ENCODE assay signal across 17 mouse cellular contexts in genomic region chr10:79672088-79672455, GRCm38 (mm10). TPM values are rescaled to one million over a fixed set of nuclear protein-coding genes. Genes with fewer than 3 reads are reported as not detected.
A peak's percentile ranks its signal among the peaks of the same experiment; 100 is the strongest.
DNase-seq lines count a peak whose midpoint lies in the region; ATAC-seq and TF ChIP-seq lines count a peak whose summit lies in the region.
"Had no signal": no experiment of that assay in that cellular context is flagged by ENCODE, and none has a peak within 500 bp of the region (broad histone marks: within the 10 kb centered on the region; RNA-seq: fewer than 3 reads in every experiment).

No protein-coding gene starts in this region.

- peaks cover 39% of the 10 kb centered on the region for H3K4me1 ChIP-seq in hindbrain, embryonic 10.5 days (replicated peaks)
- peaks cover 6% of the 10 kb centered on the region for H3K4me1 ChIP-seq in hindbrain, embryonic 11.5 days (replicated peaks; ENCODE audit: control insufficient read depth, insufficient read depth, low read length)
- peaks cover 13% of the 10 kb centered on the region for H3K4me1 ChIP-seq in liver, postnatal 0 days (ENCODE audit: insufficient read depth)
- H3K4me1 ChIP-seq in ES-Bruce4 (ENCODE audit: control insufficient read depth, insufficient read depth, low read length) = peaks cover 9% of the 10 kb centered on the region

- H3K4me3 ChIP-seq in hindbrain, embryonic 10.5 days = peak overlapping the region; percentile 16
- H3K4me3 ChIP-seq in hindbrain, embryonic 11.5 days (ENCODE audit: low read depth, low read length) = no peak overlapping the region
- no peak overlapping the region for H3K4me3 ChIP-seq in liver, postnatal 0 days (ENCODE audit: low read depth, low read length)
- peak overlapping the region; percentile 16 for H3K4me3 ChIP-seq in ES-Bruce4 (ENCODE audit: low read depth, low read length)

- H3K9me3 ChIP-seq in hindbrain, embryonic 10.5 days = 0 out of 2 replicates have a peak, but pooled peaks cover 3% of the 10 kb centered on the region
- H3K9me3 ChIP-seq in hindbrain, embryonic 11.5 days (ENCODE audit: control insufficient read depth, low read length) = no peaks in the 10 kb centered on the region
- no peaks in the 10 kb centered on the region for H3K9me3 ChIP-seq in liver, postnatal 0 days (ENCODE audit: low read length)
- H3K9me3 ChIP-seq in ES-Bruce4 (replicated peaks; ENCODE audit: control insufficient read depth, insufficient read depth, low read length, poor library complexity, severe bottlenecking) = no peaks in the 10 kb centered on the region
- H3K9me3 ChIP-seq: G1E; neural tube, embryonic 13.5 days had no signal

- H3K4me2 ChIP-seq in hindbrain, embryonic 11.5 days (replicated peaks; ENCODE audit: low read depth, low read length) = no peak overlapping the region
- no peak overlapping the region for H3K4me2 ChIP-seq in liver, postnatal 0 days (ENCODE audit: low read depth, low read length)

- TF ChIP-seq CTCF in liver, postnatal 0 days (IDR thresholded peaks at IDR 0.05; ENCODE audit: low read depth) = peak; percentile 21; the same call in 1 of the 2 replicates
- TF ChIP-seq CTCF in ES-Bruce4 (IDR thresholded peaks at IDR 0.05; ENCODE audit: low read depth, low read length) = no peak

- H3K27me3 ChIP-seq in hindbrain, embryonic 10.5 days (ENCODE audit: insufficient read depth, poor library complexity, severe bottlenecking) = peaks cover 6% of the 10 kb centered on the region
- no peaks in the 10 kb centered on the region for H3K27me3 ChIP-seq in hindbrain, embryonic 11.5 days (ENCODE audit: control insufficient read depth, insufficient read depth, low read length)
- H3K27me3 ChIP-seq in liver, postnatal 0 days (ENCODE audit: insufficient read depth, low read length) = no peaks in the 10 kb centered on the region
- no peaks in the 10 kb centered on the region for H3K27me3 ChIP-seq in ES-Bruce4 (ENCODE audit: control insufficient read depth, insufficient read depth, low read length, poor library complexity, severe bottlenecking)
- H3K27me3 ChIP-seq: neural tube, embryonic 13.5 days had no signal

- no peak for TF ChIP-seq EP300 in liver, postnatal 0 days (IDR thresholded peaks at IDR 0.05; ENCODE audit: low read depth)
- TF ChIP-seq EP300 in ES-Bruce4 (IDR thresholded peaks at IDR 0.05; ENCODE audit: insufficient read depth, low read depth, low read length) = no peak

- peak overlapping the region; percentile 66 for H3K27ac ChIP-seq in hindbrain, embryonic 10.5 days
- H3K27ac ChIP-seq in hindbrain, embryonic 11.5 days (ENCODE audit: low read depth, low read length) = no peak overlapping the region
- no peak overlapping the region for H3K27ac ChIP-seq in liver, postnatal 0 days (ENCODE audit: low read depth)
- peak overlapping the region; percentile 38 for H3K27ac ChIP-seq in ES-Bruce4 (ENCODE audit: insufficient read depth, low read length)
- H3K27ac ChIP-seq: neural tube, embryonic 13.5 days had no signal

- ATAC-seq in hindbrain, embryonic 11.5 days (ENCODE audit: low FRiP score) = no peak
- no peak for ATAC-seq in liver, postnatal 0 days
- ATAC-seq: activated CD4-positive, CD25-positive, alpha-beta regulatory T cell, adult 4 months; midbrain, embryonic 16.5 days had no signal

- WGBS in hindbrain, embryonic 10.5 days = 69% methylated on average over 3 of the region's 3 CpGs
- WGBS in hindbrain, embryonic 11.5 days = 66% methylated on average over 3 of the region's 3 CpGs
- 60% methylated on average over 3 of the region's 3 CpGs for WGBS in liver, postnatal 0 days (ENCODE audit: insufficient replicate concordance)

- DNase-seq in hindbrain, embryonic 10.5 days (ENCODE audit: low spot score) = no peak
- DNase-seq in hindbrain, embryonic 11.5 days (ENCODE audit: low spot score) = no peak
- no peak for DNase-seq in liver, postnatal 0 days
- no peak for DNase-seq in liver
- peak; percentile 19 for DNase-seq in induced T-regulatory cell, adult 2 months (ENCODE audit: low read depth)
- DNase-seq in urinary bladder, postnatal 36 days (ENCODE audit: low spot score in 2 of 2) = no peak
- DNase-seq: cerebellum, postnatal 14 days; lung, postnatal 10 days; thymus, adult 18-20 months had no signal

- TF ChIP-seq POLR2A in ES-Bruce4 (IDR thresholded peaks at IDR 0.05; ENCODE audit: insufficient read depth, low read length) = no peak

- no peak overlapping the region for H3K9ac ChIP-seq in hindbrain, embryonic 11.5 days (ENCODE audit: low read depth, low read length)
- no peak overlapping the region for H3K9ac ChIP-seq in liver, postnatal 0 days (replicated peaks)
- no peak overlapping the region for H3K9ac ChIP-seq in ES-Bruce4 (ENCODE audit: low read depth, poor library complexity, severe bottlenecking)

- H3K36me3 ChIP-seq in hindbrain, embryonic 10.5 days = peaks cover 46% of the 10 kb centered on the region
- H3K36me3 ChIP-seq in hindbrain, embryonic 11.5 days (ENCODE audit: control insufficient read depth, insufficient read depth, low read length) = 0 out of 2 replicates have a peak, but pooled peaks cover 3% of the 10 kb centered on the region
- H3K36me3 ChIP-seq in liver, postnatal 0 days (replicated peaks; ENCODE audit: insufficient read depth, low read length) = 0 out of 2 replicates have a peak, but pooled peaks cover 2% of the 10 kb centered on the region
- H3K36me3 ChIP-seq in ES-Bruce4 (ENCODE audit: control insufficient read depth, insufficient read depth, low read length, poor library complexity, severe bottlenecking) = no peaks in the 10 kb centered on the region

RNA-seq across cellular contexts. Expression of gene Tpgs1, which starts 2.9 kb away (rescaled TPM):
- 66.0 and 76.6 TPM in 2 replicates for polyA plus RNA-seq in hindbrain, embryonic 10.5 days (2016; fragmentation: Nextera tagmentation; extraction: Ambion mirVana)
- 69.6 and 70.8 TPM in 2 replicates for polyA plus RNA-seq in hindbrain, embryonic 11.5 days (2014; fragmentation: Nextera tagmentation; extraction: Ambion mirVana)
- polyA plus RNA-seq in liver, postnatal 0 days (2015; fragmentation: Nextera tagmentation; extraction: Ambion mirVana) = 24.9 and 25.8 TPM in 2 replicates
- polyA plus RNA-seq in ES-Bruce4 (2011; ENCODE audit: insufficient read depth, insufficient read length, low read depth, missing spikeins) = 11.3 and 14.5 TPM in 2 replicates

RNA-seq across cellular contexts. Expression of gene Madcam1, which starts 7.7 kb away (rescaled TPM):
- polyA plus RNA-seq in hindbrain, embryonic 10.5 days (2016; fragmentation: Nextera tagmentation; extraction: Ambion mirVana) = 1.4 and 1.5 TPM in 2 replicates
- 1.1 and 1.6 TPM in 2 replicates for polyA plus RNA-seq in hindbrain, embryonic 11.5 days (2014; fragmentation: Nextera tagmentation; extraction: Ambion mirVana)
- polyA plus RNA-seq in liver, postnatal 0 days (2015; fragmentation: Nextera tagmentation; extraction: Ambion mirVana) = 0.12 and 0.19 TPM in 2 replicates
- polyA plus RNA-seq in ES-Bruce4 (2011; ENCODE audit: insufficient read depth, insufficient read length, low read depth, missing spikeins) = 1.9 and 2.6 TPM in 2 replicates
- polyA plus RNA-seq: G1E had no signal

RNA-seq across cellular contexts. Expression of gene Cdc34, which starts 9.9 kb away (rescaled TPM):
- 243 and 244 TPM in 2 replicates for polyA plus RNA-seq in hindbrain, embryonic 10.5 days (2016; fragmentation: Nextera tagmentation; extraction: Ambion mirVana)
- 153 and 159 TPM in 2 replicates for polyA plus RNA-seq in hindbrain, embryonic 11.5 days (2014; fragmentation: Nextera tagmentation; extraction: Ambion mirVana)
- polyA plus RNA-seq in liver, postnatal 0 days (2015; fragmentation: Nextera tagmentation; extraction: Ambion mirVana) = 77.6 and 80.1 TPM in 2 replicates
- 299 and 319 TPM in 2 replicates for polyA plus RNA-seq in ES-Bruce4 (2011; ENCODE audit: insufficient read depth, insufficient read length, low read depth, missing spikeins)

RNA-seq across cellular contexts. Expression of gene Gzmm, which starts 16.7 kb away (rescaled TPM):
- 0.75 and 1.2 TPM in 2 replicates for polyA plus RNA-seq in hindbrain, embryonic 10.5 days (2016; fragmentation: Nextera tagmentation; extraction: Ambion mirVana)
- polyA plus RNA-seq in hindbrain, embryonic 11.5 days (2014; fragmentation: Nextera tagmentation; extraction: Ambion mirVana) = 0.42 and 0.73 TPM in 2 replicates
- polyA plus RNA-seq in liver, postnatal 0 days (2015; fragmentation: Nextera tagmentation; extraction: Ambion mirVana) = 0.09 and 0.13 TPM in 2 replicates
- polyA plus RNA-seq in ES-Bruce4 (2011; ENCODE audit: insufficient read depth, insufficient read length, low read depth, missing spikeins) = 2.8 and 3.6 TPM in 2 replicates

RNA-seq across cellular contexts. Expression of gene Odf3l2, which starts 26.5 kb away (rescaled TPM):
- polyA plus RNA-seq in hindbrain, embryonic 10.5 days (2016; fragmentation: Nextera tagmentation; extraction: Ambion mirVana) = not detected in 2 replicates
- polyA plus RNA-seq in hindbrain, embryonic 11.5 days (2014; fragmentation: Nextera tagmentation; extraction: Ambion mirVana) = not detected in 2 replicates
- polyA plus RNA-seq in liver, postnatal 0 days (2015; fragmentation: Nextera tagmentation; extraction: Ambion mirVana) = not detected in 2 replicates
- not detected in 2 replicates for polyA plus RNA-seq in ES-Bruce4 (2011; ENCODE audit: insufficient read depth, insufficient read length, low read depth, missing spikeins)
- polyA plus RNA-seq: activated CD4-positive, CD25-positive, alpha-beta regulatory T cell, adult 4 months; G1E; gonadal fat pad, adult 2 months; heart, embryonic 16.5 days; limb, embryonic 11.5 days; neural tube, embryonic 13.5 days had no signal

Comparison
In these comparisons a context has a peak if more than half of its experiments do, and no peak if none do; other contexts are left out.
1. H3K27ac ChIP-seq: peak in hindbrain, embryonic 10.5 days (single experiment) and ES-Bruce4 (single experiment); none in hindbrain, embryonic 11.5 days (single experiment) and liver, postnatal 0 days (single experiment).
2. H3K4me3 ChIP-seq: peak in hindbrain, embryonic 10.5 days (single experiment) and ES-Bruce4 (single experiment); none in hindbrain, embryonic 11.5 days (single experiment) and liver, postnatal 0 days (single experiment).